Mouse (Mus musculus): ENCODE data around the gene Car14. TPM values are rescaled to one million over a fixed set of nuclear protein-coding genes. Genes with fewer than 3 reads are reported as not detected.
"Not testable (repeated sequence)": the region's sequence is repeated elsewhere in the genome, so short reads cannot be mapped to it uniquely, and the experiment has no call there.

Gene Car14
- total RNA-seq (2015) (not detected in 2 replicates), total RNA-seq (2017) (not detected in 2 replicates)

DNA sequence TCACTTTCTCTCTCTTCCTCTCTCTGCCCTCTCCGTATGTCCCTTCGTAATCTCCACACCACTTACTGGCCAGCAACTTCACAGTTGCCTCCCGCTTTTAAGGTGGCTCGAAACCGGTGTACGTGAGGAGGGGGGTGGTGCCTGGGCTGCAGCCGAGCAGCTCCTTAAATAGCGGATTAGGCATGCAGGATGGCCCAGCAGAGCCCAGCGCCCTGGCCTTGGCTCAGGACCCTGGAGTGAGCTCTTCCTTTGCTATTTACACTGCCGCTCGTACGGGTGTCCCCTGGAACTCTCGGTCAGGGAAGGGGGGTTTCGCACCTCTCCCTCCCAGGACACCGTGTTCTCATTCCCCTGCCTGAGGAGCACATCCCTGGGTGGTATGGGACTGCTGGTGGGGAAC is at the start of gene Car14:
Gene Car14 (minus strand): TSS at position 124 of the 400 bp plus-strand sequence.
- no peak for ATAC-seq (replicated peaks; ENCODE audit: poor library complexity)

DNA sequence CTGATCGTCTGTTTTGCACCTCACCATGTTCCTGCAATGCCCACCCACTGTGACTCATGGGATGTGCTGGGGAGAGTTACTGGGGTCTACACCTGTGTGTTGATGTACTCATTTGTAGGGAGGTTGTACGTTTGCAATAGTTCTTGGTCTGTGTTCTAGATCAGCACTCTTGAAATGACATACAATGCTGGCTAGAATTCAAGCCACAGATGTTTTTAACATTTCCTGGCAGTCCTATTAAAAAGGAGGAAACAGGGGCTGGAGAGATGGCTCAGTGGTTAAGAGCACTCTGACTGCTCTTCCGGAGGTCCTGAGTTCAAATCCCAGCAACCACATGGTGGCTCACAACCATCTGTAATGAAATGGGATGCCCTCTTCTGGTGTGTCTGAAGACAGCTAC is 49.0 kb upstream of the Car14 start:
- no peak for ATAC-seq (replicated peaks; ENCODE audit: poor library complexity)

DNA sequence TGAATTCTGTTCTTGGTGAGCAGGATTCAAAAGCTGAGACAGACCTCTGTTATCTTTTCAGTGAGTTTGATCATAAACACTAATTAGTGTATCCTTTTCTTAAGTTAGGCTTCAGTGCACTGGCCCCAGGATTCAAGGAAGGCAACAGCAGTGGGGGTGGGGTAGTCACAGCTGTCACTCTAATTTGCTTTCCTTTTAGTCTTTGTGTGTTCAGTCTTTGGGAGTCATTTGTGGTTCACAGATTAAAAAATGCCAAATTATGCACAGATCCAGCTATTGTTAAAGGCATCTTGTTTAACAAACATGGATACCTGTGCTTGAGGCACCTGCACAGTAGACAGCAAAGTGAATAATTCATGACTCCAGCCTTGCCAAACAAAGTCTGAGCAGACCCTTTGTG is 48.5 kb upstream of the Car14 start:
- no peak for ATAC-seq (replicated peaks; ENCODE audit: poor library complexity)

DNA sequence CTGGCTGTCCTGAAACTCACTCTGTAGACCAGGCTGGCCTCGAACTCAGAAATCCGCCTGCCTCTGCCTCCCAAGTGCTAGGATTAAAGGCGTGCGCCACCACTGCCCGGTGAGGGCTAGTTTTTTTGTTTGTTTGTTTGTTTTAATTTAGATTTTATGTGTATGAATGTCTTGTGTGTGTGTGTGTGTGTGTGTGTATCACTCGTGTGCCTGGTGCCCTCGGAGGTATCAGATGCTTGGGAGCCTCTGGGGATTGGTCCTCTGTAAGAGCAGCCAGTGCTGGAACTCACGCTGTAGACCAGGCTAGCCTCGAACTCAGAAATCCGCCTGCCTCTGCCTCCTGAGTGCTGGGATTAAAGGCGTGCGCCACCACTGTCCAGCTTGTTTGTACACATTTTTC is 47.1 kb upstream of the Car14 start:
- ATAC-seq (replicated peaks; ENCODE audit: poor library complexity): not testable (repeated sequence)

DNA sequence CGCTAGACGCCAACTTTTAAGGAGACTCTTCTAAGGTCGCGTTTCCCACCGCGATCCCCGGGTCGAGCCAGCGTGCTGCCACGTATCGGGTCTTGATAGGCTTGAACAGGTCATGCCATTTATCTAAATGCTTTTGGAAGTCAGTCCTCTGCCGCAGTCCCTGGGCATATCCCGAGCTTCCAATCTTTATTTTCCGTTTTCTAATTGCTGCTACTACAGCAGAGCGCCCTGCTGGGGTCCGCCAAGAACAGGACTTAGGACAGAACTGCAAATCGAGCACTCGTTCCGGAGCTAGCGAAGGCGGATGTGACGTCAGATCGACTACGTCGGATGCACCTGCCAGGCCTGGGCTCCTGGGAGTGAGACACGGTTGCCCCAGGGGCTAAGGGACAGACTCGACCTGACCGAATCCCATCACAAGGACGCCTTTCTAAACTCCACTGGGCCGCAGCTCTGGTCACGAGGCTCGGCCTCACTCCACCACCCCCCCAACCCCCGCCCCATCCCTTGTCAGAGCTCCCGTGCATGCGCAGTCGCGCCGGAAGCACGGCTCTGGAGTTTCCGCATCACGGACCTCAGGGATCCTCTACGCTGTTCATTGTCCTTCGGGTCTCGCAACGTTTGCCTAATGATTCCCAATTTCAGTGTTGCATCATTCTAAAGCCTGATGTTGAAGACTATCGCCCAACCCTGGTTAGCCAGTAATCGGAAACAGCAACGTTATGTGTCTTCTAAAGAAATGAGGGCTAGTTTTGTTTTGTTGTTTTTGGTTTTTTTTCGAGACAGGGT is 46.5 kb upstream of the Car14 start:
- ATAC-seq (replicated peaks; ENCODE audit: poor library complexity): peak; percentile 81

DNA sequence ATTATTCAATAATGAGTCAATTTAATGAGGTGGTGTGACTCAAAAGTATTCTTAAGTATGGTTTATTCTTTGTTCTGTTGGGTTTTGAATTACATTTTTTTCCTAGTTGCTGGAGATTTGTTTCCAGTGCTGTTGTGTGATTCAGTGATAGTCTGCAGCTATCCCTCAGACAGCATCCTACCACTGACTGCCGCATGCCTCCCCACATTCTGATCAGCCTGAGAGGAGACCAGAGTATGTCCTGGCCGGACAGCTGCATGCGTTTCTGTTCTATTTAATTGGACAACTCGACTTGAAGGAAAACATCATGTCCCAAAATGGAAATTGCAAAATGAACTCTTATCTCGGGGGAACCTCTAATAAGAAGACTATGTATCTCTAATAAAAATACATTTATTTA is 43.8 kb upstream of the Car14 start:
- no peak for ATAC-seq (replicated peaks; ENCODE audit: poor library complexity)

DNA sequence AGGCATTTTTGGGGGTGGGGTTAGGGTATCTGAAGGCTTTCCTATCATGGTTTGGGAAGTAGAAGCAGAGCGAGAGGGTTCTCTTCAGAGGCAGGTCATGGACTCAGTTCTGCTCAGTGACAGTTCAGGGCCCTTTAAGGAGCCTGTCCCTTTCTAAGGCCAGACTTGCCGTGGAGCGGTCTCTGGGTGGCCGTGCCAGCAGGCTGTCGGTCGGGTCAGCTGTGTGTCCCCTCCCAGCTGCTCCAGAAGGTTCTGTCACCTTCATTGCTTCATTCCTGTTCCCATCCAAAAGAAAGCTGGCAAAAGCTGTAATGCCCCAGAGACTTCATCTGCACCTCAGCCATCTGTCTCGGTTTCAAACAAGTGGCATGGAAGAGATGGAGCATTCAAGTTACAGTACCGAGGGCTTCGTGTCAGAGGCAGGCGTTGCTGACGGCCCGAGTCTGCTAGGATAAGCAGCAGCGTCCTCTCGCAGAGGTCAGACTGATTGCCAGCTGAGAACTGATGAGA is 41.3 kb upstream of the Car14 start:
- no peak for ATAC-seq (replicated peaks; ENCODE audit: poor library complexity)

DNA sequence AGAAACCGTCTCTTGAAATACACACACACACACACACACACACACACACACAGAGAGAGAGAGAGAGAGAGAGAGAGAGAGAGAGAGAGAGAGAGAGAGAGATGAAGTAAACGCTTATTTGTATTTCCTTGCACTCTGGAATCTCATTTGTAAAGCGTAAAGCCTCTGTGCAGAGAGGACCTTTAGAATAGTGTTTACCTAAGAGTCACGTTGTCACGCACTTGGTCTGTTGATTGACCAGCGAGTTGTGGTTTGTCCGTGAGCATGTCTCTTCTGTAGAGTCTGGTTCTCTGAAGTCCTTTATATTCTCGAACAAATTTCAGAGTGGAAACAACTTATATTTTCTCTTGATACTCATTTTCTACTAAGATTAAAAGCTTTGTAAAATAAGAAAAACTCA is 40.3 kb upstream of the Car14 start:
- no peak for ATAC-seq (replicated peaks; ENCODE audit: poor library complexity)

DNA sequence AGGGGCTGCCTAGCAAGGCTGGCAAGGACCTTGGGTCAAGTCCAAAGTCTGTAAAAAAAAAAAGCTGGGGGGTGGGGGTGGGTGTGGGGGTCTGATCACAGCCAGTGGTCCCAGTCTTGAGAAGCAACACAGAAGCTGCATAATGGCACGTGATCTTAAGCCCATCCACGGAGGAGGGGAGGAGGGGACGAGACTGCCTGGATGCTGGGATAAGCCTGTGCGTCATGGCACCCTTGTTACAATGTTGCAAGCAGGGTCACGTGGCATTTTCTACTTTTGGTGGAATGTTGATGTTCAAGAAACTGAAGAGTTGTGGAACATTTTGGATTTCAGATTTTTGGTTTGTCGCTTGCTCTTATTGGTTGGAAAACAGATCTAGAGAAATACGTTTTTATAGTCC is 38.7 kb upstream of the Car14 start:
- ATAC-seq (replicated peaks; ENCODE audit: poor library complexity): no peak

DNA sequence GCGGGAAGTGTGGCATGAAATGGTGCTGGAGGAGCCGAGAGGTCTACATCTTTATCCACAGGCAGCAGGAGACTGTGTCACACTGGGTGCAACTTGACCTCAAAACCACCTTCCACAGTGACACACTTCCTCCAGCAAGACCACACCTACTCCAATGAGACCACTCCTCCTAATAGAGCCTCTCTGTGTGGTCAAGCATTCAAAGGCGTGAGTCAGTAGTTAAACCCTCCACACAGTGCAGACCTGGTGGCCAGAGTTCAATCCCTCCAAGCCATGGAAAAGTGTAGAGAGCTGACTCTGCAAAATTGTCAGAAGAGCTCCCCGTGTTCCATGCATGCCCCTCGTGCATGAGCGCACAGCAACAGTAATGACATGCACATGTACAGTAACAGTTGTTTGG is 38.3 kb upstream of the Car14 start:
- ATAC-seq (replicated peaks; ENCODE audit: poor library complexity): peak; percentile 50

DNA sequence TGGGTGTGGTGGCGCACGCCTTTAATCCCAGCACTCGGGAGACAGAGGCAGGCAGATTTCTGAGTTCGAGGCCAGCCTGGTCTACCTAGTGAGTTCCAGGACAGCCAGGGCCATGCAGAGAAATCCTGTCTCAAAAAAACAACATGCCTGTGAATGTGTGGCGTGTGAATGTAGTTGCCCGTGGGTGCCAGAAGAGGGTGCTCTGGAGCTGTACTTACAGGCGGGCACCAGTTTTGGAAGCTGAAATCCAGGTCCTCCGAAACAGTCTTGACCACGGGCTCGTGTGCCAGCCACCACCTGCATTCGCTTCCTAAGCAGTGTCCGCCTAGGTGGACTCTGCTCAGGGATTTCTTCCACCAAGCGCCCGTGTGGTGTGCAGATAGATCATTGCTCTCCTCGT is 34.3 kb upstream of the Car14 start:
- peak; percentile 90 for ATAC-seq (replicated peaks; ENCODE audit: poor library complexity)

DNA sequence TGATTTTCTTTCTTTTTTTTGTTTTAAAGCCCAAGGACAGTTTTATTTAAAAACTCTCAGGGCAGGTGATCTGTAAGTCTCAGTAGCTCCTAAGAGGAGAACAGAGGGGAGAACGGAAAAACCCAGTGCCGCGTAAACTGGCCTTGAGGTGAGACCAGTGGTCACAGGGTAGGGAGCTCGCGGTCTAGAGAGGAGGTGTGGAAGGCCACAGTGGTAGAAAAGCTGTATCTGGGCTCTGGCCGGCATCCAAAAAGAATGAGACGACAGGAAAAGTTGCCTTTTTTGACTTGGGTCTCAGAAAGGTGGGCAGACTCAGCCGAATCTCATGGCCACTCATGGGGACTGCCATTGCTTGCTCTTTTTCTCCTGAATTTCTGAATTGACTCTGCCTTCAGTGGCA is 33.7 kb upstream of the Car14 start:
- no peak for ATAC-seq (replicated peaks; ENCODE audit: poor library complexity)

DNA sequence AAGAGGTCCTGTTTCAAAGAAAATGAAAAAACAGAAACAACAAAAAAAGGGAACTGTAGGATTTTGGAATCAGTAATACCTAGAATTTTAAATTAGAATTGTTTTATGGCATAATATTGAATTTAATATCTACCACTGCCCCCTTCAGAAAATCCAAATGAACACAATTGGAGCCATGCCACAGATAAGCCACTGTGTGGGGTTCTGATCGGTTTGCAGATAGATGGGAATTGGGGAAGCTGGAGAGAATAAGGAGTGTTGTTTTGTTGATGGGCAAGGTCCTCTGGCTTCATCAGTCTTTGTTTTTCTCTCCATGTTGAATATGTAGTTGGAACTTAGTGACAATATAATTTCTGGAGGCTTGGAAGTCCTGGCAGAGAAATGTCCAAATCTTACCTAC is 30.0 kb upstream of the Car14 start:
- no peak for ATAC-seq (replicated peaks; ENCODE audit: poor library complexity)

DNA sequence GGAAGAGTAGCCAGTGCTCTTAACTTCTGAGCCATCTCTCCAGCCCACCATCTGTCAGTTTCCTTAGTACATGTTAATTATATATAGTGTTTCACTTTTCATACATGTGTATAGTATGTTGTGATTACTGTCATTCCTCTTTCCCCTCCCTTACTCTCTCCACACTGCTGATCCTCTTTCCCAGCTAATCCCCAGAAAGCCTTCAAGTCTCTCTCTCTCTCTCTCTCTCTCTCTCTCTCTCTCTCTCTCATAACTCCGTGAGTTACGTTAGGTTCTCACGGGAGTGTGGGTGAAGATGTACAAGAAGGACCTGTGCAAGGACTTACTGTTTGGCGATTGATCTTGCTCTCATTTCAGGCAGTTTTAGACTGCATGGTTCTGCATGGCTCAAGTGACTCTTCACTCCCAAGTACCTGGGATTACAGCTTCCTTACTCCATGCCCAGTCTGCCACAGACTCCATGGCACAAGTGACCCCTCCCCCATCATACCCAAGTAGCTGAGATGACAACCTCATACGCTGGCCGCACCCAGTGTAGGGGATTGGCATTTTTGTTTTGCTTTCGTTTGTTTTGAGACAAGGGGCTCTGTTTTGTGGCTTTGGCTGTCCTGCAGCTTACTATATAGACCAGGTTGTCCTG is 28.7 kb upstream of the Car14 start:
- ATAC-seq (replicated peaks; ENCODE audit: poor library complexity): no peak

DNA sequence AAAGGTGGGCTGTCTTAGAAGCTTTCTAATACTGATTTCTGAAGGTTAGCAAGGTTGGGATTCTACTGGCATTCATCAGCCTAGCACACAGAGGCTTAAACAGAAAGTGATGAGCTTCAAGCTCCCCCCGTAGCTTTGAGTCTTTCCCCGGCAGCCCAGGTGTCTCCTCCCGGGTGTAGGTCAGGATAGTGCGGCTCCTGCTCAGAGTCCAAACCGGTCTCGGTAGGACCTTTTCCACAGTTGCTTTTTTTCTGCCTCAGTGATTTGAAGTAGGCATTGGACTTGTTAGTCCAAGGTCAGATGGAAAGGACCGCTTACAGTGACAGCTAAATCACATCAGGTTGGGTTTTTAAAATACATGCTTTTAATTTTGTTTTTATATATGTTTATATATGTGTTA is 28.1 kb upstream of the Car14 start:
- no peak for ATAC-seq (replicated peaks; ENCODE audit: poor library complexity)

DNA sequence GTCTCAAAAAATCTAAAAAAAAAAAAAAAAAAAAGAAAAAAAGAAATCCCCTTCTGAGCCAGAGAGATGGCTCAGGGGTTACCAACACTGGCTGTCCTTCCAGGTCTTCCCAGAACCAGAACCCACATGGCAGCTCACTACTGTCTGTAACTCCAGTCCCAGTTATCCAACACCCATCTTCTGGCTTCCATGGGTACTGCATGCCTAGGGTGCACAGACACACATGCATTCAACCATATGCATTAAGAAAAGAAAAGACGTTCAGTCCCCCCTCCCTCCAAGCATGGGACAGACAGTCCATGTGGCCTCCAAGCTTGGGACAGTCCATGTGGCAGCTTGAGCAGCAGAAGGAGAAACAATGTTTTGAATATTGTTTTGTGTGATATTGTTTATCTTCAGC is 27.7 kb upstream of the Car14 start:
- ATAC-seq (replicated peaks; ENCODE audit: poor library complexity): no peak

DNA sequence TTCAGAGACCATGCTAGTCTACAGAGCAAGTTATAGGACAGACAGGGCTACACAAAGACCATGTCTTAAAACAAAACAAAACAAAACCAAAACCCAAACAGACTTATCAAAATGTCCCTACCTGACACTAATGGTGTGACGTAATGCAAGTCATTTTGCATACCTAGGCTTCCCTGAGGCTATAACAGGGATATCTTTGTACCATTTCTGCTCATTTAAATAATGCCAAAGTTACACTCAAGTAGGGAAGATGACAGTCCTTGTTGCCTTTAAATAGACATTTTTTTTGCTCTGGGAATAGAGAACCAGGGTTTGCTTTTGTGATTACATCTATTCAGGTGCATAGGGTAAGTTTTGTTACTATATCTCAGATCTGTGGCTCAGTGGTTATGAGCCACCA is 27.0 kb upstream of the Car14 start:
- ATAC-seq (replicated peaks; ENCODE audit: poor library complexity): no peak

DNA sequence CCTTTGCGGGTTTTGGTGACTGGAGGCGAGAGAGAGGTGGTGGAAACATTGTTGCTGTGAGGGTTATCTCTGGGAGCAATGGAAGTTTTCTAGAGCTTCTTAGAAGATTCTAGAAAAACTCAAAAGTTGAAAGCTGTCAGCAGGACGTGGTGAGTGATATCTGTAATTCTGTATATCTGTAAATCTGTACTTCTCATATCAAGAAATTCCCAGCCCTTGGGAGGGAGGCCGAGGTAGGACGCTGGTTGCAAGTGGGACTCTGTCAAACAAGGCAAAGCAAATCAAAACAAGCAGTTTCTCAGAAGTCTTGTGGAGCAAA is 25.9 kb upstream of the Car14 start:
- ATAC-seq (replicated peaks; ENCODE audit: poor library complexity): no peak; the same call in 1 of the 2 replicates

DNA sequence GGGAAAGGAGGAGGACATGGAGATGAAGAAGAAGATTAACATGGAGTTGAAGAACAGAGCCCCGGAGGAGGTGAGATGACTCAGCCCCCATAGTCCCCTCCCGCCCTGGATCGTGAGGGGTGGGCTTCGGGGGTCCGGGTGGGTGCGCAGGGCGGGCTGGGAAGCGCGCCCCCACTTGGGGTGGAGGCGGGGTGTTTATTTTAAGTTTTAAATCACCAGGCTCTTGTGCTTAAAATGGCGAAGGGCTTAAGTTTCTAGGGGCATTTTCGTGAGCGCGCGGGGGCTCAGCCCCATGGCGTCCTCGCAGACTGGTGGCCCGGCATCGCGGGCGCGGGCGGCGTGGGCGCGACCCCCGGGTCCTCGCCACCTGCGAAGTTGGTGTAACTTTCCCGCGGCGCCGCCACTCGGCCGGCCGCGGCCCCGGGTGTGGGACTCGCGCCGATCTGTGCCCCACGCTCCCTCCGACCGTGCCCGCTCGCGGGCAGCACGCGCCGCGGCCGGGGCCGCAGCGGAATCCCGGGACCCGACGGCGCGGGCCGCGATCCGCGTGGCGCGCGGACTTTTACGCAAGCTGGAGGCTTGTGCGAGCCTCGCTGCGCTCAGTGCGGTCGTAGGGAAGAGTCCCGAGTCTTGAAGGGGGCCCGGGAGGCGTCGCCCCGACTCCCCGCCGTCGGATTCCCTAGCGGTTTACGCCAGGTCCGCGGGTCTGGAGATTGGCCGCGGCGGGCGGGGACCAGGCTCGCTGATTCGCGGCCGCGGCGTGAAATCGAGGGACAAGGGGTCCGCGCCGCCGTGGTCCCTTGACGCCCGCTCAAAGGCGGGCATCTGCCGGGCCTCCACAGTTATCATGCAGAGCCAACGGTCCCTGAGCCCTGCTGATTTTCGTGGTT is 25.3 kb upstream of the Car14 start:
- peak; percentile 15 for ATAC-seq (replicated peaks; ENCODE audit: poor library complexity)

DNA sequence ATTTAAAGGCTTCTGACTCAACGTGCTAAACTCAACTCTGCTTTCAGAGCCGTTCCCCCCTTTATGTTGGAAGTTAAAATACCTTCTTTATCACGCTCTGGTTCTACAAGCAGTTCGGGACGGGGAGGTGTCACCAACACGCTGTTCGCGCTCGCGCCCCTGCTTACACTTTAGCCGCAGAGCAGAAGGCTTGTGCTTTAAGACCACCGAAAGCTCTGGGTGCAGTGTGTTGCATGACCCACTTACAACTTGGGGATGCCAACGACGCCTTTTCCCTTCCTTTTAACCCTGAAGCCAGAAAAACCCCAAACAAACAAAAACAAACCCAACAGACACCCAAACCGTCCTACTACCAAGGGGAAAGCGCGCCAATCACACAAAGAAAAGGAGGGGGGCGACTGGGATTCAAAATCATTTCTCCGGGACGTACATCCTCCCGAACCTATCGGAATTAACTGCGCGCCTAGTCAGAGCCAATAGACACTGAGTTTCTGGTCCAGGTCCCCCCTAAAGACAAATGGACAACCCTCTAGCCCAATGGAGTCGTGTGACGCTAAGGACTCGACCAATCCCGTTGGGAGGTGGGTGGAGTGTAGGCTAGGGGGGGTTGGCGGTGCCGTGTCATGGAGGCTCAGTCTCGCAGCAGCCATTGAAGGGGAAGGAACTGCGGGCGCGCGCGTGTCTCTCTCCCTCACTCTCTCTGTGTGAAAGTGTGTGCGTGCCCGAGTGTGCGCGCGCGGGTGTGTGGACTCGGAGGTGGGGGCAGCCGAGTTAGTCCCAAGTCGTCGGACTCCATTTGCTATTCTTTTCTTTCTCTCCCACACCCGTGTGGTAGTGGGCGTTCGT is 24.4 kb upstream of the Car14 start, which contains the start of gene Anp32e:
Gene Anp32e (plus strand): TSS at position 589 of the 846 bp plus-strand sequence.
- ATAC-seq (replicated peaks; ENCODE audit: poor library complexity): peak; percentile 93

DNA sequence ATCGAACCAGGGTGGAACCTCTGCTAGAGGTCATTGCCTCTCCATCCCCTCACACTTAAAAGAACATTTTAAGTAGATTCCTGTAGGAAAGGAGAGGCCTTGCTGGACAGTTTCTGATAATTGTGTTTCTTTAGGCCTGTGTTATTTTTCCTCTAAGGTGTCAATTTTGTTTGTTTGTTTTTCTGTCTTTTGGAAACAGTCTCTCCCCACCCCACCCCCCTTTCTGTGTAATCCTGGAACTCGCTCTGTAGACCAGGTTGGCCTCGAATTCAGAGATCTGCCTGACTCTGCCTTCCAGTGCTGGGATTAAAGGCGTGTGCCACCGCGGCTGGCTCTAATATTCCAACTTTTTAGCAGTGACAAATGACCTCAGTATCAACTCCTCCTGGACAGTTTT is 23.8 kb upstream of the Car14 start:
- no peak for ATAC-seq (replicated peaks; ENCODE audit: poor library complexity)

All from megakaryocyte progenitor cell, adult 5-6 weeks (primary cell).